ENCODE assay signal across 20 mouse cellular contexts in genomic region chr17:25215431-25215830, GRCm38 (mm10). TPM values are rescaled to one million over a fixed set of nuclear protein-coding genes. Genes with fewer than 3 reads are reported as not detected.
"Had no signal": no experiment of that assay in that cellular context is flagged by ENCODE, and none has a peak within 500 bp of the region (broad histone marks: within the 10 kb centered on the region; RNA-seq: fewer than 3 reads in every experiment).

No protein-coding gene starts in this region.

- H3K9ac ChIP-seq: neural tube, embryonic 13.5 days; neural tube, embryonic 15.5 days; stomach, embryonic 15.5 days had no signal

- H3K27me3 ChIP-seq: neural tube, embryonic 13.5 days; neural tube, embryonic 15.5 days; stomach, embryonic 15.5 days had no signal

- H3K27ac ChIP-seq: neural tube, embryonic 13.5 days; neural tube, embryonic 15.5 days; stomach, embryonic 15.5 days; stomach, postnatal 0 days had no signal

- H3K9me3 ChIP-seq: neural tube, embryonic 13.5 days; neural tube, embryonic 15.5 days; stomach, embryonic 15.5 days had no signal

- H3K4me3 ChIP-seq: neural tube, embryonic 13.5 days; neural tube, embryonic 15.5 days; stomach, embryonic 15.5 days had no signal

- H3K4me1 ChIP-seq: neural tube, embryonic 13.5 days; stomach, embryonic 15.5 days had no signal

- DNase-seq: retina, postnatal 1 day; right cerebral cortex, adult 18-20 months; right cerebral cortex, postnatal 14 days; right cerebral cortex, postnatal 25 days; right cerebral cortex, postnatal 4 days; spleen, adult 18-20 months; thymus, adult 2 months; thymus, postnatal 14 days; thymus, postnatal 25 days; thymus, postnatal 36 days; thymus, postnatal 4 days had no signal

RNA-seq across cellular contexts. Expression of gene Gm38655, which starts 40.2 kb away (rescaled TPM):
- total RNA-seq: neutrophil, adult 5-6 weeks had no signal
- polyA plus RNA-seq: neural tube, embryonic 13.5 days; neural tube, embryonic 14.5 days; neural tube, embryonic 15.5 days; spleen, adult 2 months; thymus, postnatal 0 days; urinary bladder, adult 2 months had no signal
